Mouse (Mus musculus): ENCODE measurements around the gene Crlf1. TPM values are rescaled to one million over a fixed set of nuclear protein-coding genes. Genes with fewer than 3 reads are reported as not detected.

Gene Crlf1
- total RNA-seq, 4 experiments from 2014 or later: 1.1 to 2.5 (median 2.3) TPM

GRCm38 (mm10) chr8:70547762-70548161 is 54.8 kb downstream of the Crlf1 start:
- DNase-seq (ENCODE audit: low spot score in 2 of 2): no peak

GRCm38 (mm10) chr8:70549412-70550184 is 56.6 kb downstream of the Crlf1 start:
- no peak for DNase-seq (ENCODE audit: low spot score in 2 of 2)

DNA sequence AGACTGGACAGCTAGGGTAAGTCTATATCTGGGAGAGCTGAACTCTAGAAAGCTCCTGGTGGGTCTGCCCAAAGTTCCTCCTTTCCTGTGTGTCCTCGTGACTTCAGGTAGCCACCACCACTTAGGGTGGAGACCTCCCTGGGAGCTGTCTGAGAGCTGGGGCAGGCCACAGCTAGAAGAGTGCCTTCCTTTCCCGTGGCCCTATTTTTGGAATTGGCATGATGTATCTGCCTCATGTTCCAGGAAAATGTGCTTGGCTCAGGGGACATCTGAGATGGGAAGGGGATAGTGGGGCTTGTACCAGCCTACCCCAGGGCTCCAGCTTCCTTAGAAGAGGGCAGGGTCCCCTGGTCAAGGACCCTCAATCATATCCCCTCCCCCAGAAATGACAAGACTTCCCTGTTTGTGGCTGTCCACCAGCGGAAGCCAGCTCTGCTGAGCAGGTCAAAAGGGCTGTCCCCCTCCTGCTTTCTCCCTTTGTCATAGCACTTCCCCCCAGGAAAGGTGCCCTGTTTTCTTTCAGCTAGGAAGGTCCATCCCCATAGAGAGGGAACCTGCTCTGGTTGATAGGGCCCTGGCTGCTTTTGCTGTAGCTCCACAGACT is 58.7 kb downstream of the Crlf1 start:
- DNase-seq (ENCODE audit: low spot score in 2 of 2): peak in 1 of 2 experiments; percentile 42

- no peak for DNase-seq (ENCODE audit: low spot score in 2 of 2)
Observed at GRCm38 (mm10) chr8:70552836-70553235, 59.9 kb downstream of the Crlf1 start.

Other genes with a start within 250 kb of the Crlf1 start
- gene Homer3, start 210.3 kb upstream of the Crlf1 start, total RNA-seq (2022): 1 to 10 TPM; 3.1 to 4.4 (median 3.2) TPM
- 10 to 100 TPM; 25.8 to 35.3 (median 33.9) TPM for gene Ddx49, start 190.7 kb upstream of the Crlf1 start, total RNA-seq (2022)
- gene Cope, start 190.6 kb upstream of the Crlf1 start, total RNA-seq (2022): 100 to 1,000 TPM; 112 to 126 (median 121) TPM
- 10 to 100 TPM; 16.5 to 25.1 (median 20.2) TPM for gene Cers1, start 177.4 kb upstream of the Crlf1 start, total RNA-seq (2022)
- gene Gdf1, start 163.3 kb upstream of the Crlf1 start, total RNA-seq (2022): 1 to 10 TPM in 1 of 4 experiments, under 1 TPM in 1, not detected in 2; 0.75 to 2.7 TPM
- gene Upf1, start 139.9 kb upstream of the Crlf1 start, total RNA-seq (2022): 10 to 100 TPM; 29.7 to 32.7 (median 30.8) TPM
- 10 to 100 TPM in 2 of 4 experiments, 1 to 10 TPM in 2; 2.7 to 16.7 (median 8.4) TPM for gene Comp, start 119.6 kb upstream of the Crlf1 start, total RNA-seq (2022)
- gene Crtc1, start 53.6 kb upstream of the Crlf1 start, total RNA-seq (2022): 10 to 100 TPM in 1 of 4 experiments, 1 to 10 TPM in 3; 7.1 to 15.3 (median 7.6) TPM
- gene Klhl26, start 16.2 kb upstream of the Crlf1 start, total RNA-seq (2022): 1 to 10 TPM; 6.6 to 9.7 (median 7.5) TPM
- not detected for gene Tmem59l, start 5.8 kb upstream of the Crlf1 start, total RNA-seq (2022)
- 100 to 1,000 TPM; 175 to 196 (median 181) TPM for gene Rex1bd, start 13.6 kb downstream of the Crlf1 start, total RNA-seq (2022)
- 100 to 1,000 TPM; 794 to 918 (median 839) TPM for gene Uba52, start 17.6 kb downstream of the Crlf1 start, total RNA-seq (2022)
- 100 to 1,000 TPM; 113 to 123 (median 120) TPM for gene Fkbp8, start 34.6 kb downstream of the Crlf1 start, total RNA-seq (2022)
- gene Kxd1, start 34.8 kb downstream of the Crlf1 start, total RNA-seq (2022): 10 to 100 TPM; 68.3 to 80.8 (median 76.7) TPM
- 10 to 100 TPM; 11.9 to 14.7 (median 12.3) TPM for gene Ell, start 46.3 kb downstream of the Crlf1 start, total RNA-seq (2022)
- gene Isyna1, start 101.2 kb downstream of the Crlf1 start, total RNA-seq (2022): 1 to 10 TPM; 1.9 to 3.4 (median 2.4) TPM
- 10 to 100 TPM in 3 of 4 experiments, 1 to 10 TPM in 1; 8.5 to 19.2 (median 10.4) TPM for gene Ssbp4, start 115.7 kb downstream of the Crlf1 start, total RNA-seq (2022)
- under 1 TPM in 3 of 4 experiments, not detected in 1; 0.17 to 0.49 (median 0.22) TPM for gene Lrrc25, start 123.0 kb downstream of the Crlf1 start, total RNA-seq (2022)
- gene Gdf15, start 139.3 kb downstream of the Crlf1 start, total RNA-seq (2022): under 1 TPM in 1 of 4 experiments, not detected in 3; 0.24 TPM
- gene Pgpep1, start 167.2 kb downstream of the Crlf1 start, total RNA-seq (2022): 10 to 100 TPM; 13.6 to 19.0 (median 15.7) TPM
- gene Lsm4, start 180.1 kb downstream of the Crlf1 start, total RNA-seq (2022): 10 to 100 TPM; 64.4 to 75.4 (median 70.3) TPM
- 10 to 100 TPM; 31.9 to 42.0 (median 38.3) TPM for gene Jund, start 205.8 kb downstream of the Crlf1 start, total RNA-seq (2022)
- not detected for gene Iqcn, start 210.3 kb downstream of the Crlf1 start, total RNA-seq (2022)
- not detected for gene Gm3336, start 225.4 kb downstream of the Crlf1 start, total RNA-seq (2022)
- gene Pde4c, start 230.6 kb downstream of the Crlf1 start, total RNA-seq (2022): 1 to 10 TPM in 2 of 4 experiments, under 1 TPM in 2; 0.65 to 2.3 (median 1.1) TPM

All from gastrocnemius, adult 8-10 months (tissue).